Mouse (Mus musculus): ENCODE results near the gene 1700030J22Rik. TPM values are rescaled to one million over a fixed set of nuclear protein-coding genes. Genes with fewer than 3 reads are reported as not detected.

The 1700030J22Rik gene
- polyA plus RNA-seq, 1 experiment from 2014 or later, result 3.4 TPM

DNA sequence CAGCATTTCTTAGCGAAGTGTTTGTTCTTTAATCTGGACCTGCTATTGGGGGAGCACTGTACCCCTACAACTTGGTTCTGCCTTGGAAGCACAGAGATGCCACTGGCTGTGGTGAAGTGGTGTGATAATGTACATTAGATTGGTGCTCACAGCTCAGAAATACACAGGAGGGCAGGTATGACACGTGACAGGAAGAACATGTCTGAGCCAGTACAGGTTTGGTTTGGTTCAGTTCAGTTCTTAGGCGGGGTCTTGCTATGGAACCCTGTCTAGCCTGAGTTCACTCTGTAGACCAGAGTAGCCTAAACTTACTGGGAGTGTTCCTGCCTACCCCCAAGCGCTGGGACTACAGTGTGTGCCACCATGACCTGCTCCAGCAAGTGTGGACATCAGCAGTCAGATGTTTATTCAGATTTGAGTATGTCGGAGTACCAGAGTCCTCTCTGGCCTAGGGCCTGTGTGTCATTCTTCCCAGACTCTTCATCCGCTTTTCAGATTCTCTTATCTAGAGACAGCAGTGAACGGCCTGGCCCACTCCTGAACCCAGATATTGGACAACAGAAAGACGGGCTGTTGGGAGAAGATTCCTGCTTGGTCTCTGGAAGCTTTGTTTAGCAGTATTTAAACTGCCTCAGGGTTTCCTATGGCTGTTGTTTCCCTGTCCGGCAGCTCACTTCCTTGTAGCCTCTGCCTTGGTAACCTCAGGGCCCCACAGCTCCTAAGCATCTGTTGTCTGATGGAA lies 33.4 kb downstream of the 1700030J22Rik start:
- Histone ChIP-seq H3K4me3 (ENCODE audit: low read length) (no peak overlapping the region), H3K27me3 (ENCODE audit: control insufficient read depth, insufficient read depth, low read depth, low read length) (no peaks in the 10 kb centered on the region), H3K9ac (ENCODE audit: low read length) (no peak overlapping the region; the same call in 1 of the 2 replicates), H3K36me3 (ENCODE audit: control insufficient read depth, insufficient read depth, low read length) (no peaks in the 10 kb centered on the region), H3K4me1 (replicated peaks; ENCODE audit: control insufficient read depth, insufficient read depth, low read length) (peaks cover 31% of the 10 kb centered on the region), H3K4me2 (ENCODE audit: low read depth, low read length) (no peak overlapping the region), H3K9me3 (ENCODE audit: control insufficient read depth, low read length) (no peaks in the 10 kb centered on the region), H3K27ac (ENCODE audit: low read length) (no peak overlapping the region)
- no peak for ATAC-seq (ENCODE audit: low read depth)
- 80% methylated on average over 9 of the region's 9 CpGs for WGBS

DNA sequence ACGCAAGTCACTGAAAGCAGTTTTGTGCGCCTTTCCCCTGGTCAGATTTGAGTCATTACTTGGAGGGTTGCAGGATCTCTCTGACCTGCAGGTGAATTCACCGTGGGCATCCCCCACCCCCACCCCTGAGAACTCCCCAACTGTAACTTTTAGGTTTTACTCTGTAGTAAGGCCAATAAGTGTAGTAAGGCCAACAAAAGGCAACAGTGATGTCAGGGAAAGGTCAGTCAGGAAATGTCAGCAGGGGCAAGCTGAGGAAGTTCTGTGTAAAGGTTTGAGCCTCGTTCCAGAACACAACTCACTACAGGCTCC lies 34.4 kb downstream of the 1700030J22Rik start:
- WGBS, result 12% methylated on average over 4 of the region's 4 CpGs
- no peak overlapping the region for H3K27ac ChIP-seq (ENCODE audit: low read length)
- no peaks in the 10 kb centered on the region for H3K36me3 ChIP-seq (ENCODE audit: control insufficient read depth, insufficient read depth, low read length)
- peak overlapping the region; percentile 93 for H3K4me2 ChIP-seq (ENCODE audit: low read depth, low read length)
- H3K9ac ChIP-seq (ENCODE audit: low read length), result peak overlapping the region; percentile 85
- H3K4me1 ChIP-seq (replicated peaks; ENCODE audit: control insufficient read depth, insufficient read depth, low read length), result peaks cover 31% of the 10 kb centered on the region
- peak overlapping the region; percentile 80 for H3K4me3 ChIP-seq (ENCODE audit: low read length)
- no peaks in the 10 kb centered on the region for H3K9me3 ChIP-seq (ENCODE audit: control insufficient read depth, low read length)
- no peaks in the 10 kb centered on the region for H3K27me3 ChIP-seq (ENCODE audit: control insufficient read depth, insufficient read depth, low read depth, low read length)
- no peak for ATAC-seq (ENCODE audit: low read depth)

DNA sequence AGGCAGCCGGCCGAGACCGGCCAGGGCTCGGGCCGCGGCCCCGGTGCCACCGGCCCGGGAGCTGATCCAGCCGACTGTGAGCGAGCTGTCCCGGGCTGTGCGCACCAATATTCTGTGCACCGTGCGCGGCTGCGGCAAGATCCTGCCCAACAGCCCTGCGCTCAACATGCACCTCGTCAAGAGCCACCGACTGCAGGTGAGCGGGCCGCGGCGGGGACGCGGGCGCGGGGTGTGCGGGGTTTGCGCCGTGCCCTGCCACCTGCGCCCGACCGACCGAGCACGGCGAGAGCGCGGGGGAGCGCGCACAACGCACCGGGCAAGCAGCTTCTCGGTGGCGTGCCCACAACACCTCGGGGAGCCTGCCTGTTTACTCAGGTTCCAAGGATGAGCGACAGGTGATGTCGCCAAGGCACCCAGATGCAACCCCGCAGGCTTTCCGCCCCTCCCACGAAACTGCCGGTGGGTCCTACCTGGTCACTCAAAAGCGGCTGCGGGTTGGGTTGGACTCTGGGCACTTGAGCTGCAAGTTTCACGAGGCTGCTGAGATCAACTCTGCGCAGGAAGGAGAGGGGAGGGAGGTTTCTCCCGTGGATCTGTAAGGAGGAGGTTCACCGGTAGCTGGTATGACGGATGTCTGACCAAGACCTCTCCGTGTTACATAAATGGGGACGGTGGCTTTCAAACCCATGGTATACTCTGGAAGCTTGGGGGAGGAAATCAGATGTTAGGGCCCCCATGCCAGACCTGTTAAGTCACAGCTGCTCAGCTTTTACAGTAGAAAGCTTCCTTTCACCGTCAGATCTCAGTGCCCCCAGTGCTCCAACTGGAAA lies 35.0 kb downstream of the 1700030J22Rik start:
- peaks cover 31% of the 10 kb centered on the region for H3K4me1 ChIP-seq (replicated peaks; ENCODE audit: control insufficient read depth, insufficient read depth, low read length)

DNA sequence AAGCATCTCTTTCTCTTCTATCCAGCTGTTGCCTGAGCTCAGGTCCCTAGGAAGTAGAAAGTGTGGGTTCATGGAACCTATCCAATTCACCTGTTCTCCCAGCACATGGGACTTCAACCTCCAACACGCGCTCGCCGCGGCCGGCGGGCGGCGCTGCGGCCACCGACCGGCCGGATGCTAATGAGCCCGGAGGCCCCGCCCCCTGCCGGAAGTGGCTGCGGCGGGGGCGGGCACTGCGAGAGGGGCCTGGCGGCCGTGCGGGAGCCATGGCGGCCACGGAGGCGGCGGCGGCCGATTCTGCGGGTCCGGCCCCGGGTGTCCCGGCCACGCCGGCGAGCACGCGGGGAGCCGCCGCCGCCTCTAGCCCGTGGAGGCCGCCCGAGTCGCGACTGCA lies 35.6 kb downstream of the 1700030J22Rik start, which contains the start of gene Atmin:
TSS of gene Atmin (plus strand) at position 233 of the 394 bp plus-strand sequence.
- H3K27ac ChIP-seq (ENCODE audit: low read length), result peak within 1 kb of the TSS; percentile 44
- ATAC-seq (ENCODE audit: low read depth), result peak; percentile 87
- 0% methylated on average over 28 of the region's 46 CpGs for WGBS
- H3K4me2 ChIP-seq (ENCODE audit: low read depth, low read length), result peak within 1 kb of the TSS; percentile 93
- peaks cover 5% of the 10 kb centered on the region; the same call in 1 of the 2 replicates for H3K36me3 ChIP-seq (ENCODE audit: control insufficient read depth, insufficient read depth, low read length)
- no peaks in the 10 kb centered on the region for H3K9me3 ChIP-seq (ENCODE audit: control insufficient read depth, low read length)
- H3K4me3 ChIP-seq (ENCODE audit: low read length), result peak within 1 kb of the TSS; percentile 80
- H3K9ac ChIP-seq (ENCODE audit: low read length), result peak within 1 kb of the TSS; percentile 85
- H3K4me1 ChIP-seq (replicated peaks; ENCODE audit: control insufficient read depth, insufficient read depth, low read length), result peaks cover 31% of the 10 kb centered on the region
- no peaks in the 10 kb centered on the region for H3K27me3 ChIP-seq (ENCODE audit: control insufficient read depth, insufficient read depth, low read depth, low read length)

More for the DNA sequence above, 35.0 kb downstream of the 1700030J22Rik start:
- Histone ChIP-seq H3K9me3 (ENCODE audit: control insufficient read depth, low read length) (no peaks in the 10 kb centered on the region), H3K4me2 (ENCODE audit: low read depth, low read length) (peak overlapping the region; percentile 93), H3K27me3 (ENCODE audit: control insufficient read depth, insufficient read depth, low read depth, low read length) (no peaks in the 10 kb centered on the region), H3K27ac (ENCODE audit: low read length) (peak overlapping the region; percentile 32), H3K9ac (ENCODE audit: low read length) (peak overlapping the region; percentile 85), H3K36me3 (ENCODE audit: control insufficient read depth, insufficient read depth, low read length) (no peaks in the 10 kb centered on the region), H3K4me3 (ENCODE audit: low read length) (peak overlapping the region; percentile 80)
- ATAC-seq (ENCODE audit: low read depth), result peak; percentile 56
- under 1% methylated on average over 62 of the region's 62 CpGs for WGBS

DNA sequence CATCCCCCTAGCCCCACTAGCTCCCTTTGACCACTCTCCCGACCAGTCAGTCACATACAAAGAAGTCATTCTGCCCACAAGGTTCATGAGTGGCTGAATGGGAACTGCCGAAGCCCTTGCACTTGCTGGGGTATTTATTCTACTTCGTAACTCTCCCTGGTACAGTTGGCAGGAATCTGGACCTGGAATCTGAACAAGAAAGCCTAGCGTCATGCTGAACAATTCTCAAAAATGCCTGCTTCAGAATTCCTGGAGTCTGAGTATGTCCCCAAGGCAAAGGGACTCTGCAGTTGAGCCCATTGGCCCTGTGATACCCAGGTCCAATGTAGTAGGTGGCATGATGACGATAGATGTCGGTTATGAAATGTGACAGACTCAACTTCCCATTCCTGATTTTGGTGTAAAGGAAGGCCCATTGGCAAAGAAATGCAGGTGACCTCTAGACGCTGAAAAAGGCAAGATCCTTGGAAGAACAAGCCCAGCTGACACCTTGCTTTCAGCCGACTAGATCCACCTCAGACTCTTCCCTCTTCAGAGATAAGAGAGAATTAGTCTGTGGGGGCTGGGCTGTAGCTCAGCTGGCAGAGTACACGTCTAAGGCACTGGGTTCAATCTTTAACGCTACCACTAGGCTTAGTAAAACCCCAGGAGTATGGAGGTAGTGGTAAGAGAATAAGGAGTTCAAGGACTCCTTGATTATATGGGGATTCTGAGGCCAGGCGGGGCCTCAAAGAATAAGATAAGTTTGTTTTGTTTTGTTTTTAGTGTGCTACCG lies 36.3 kb downstream of the 1700030J22Rik start:
- Histone ChIP-seq H3K27me3 (ENCODE audit: control insufficient read depth, insufficient read depth, low read depth, low read length) (no peaks in the 10 kb centered on the region), H3K4me1 (replicated peaks; ENCODE audit: control insufficient read depth, insufficient read depth, low read length) (peaks cover 29% of the 10 kb centered on the region), H3K9me3 (ENCODE audit: control insufficient read depth, low read length) (no peaks in the 10 kb centered on the region), H3K36me3 (ENCODE audit: control insufficient read depth, insufficient read depth, low read length) (peaks cover 7% of the 10 kb centered on the region; the same call in 1 of the 2 replicates), H3K27ac (ENCODE audit: low read length) (peak overlapping the region; percentile 44), H3K4me3 (ENCODE audit: low read length) (peak overlapping the region; percentile 80; the same call in 1 of the 2 replicates), H3K9ac (ENCODE audit: low read length) (no peak overlapping the region), H3K4me2 (ENCODE audit: low read depth, low read length) (peak overlapping the region; percentile 93)
- WGBS, result 58% methylated on average over 12 of the region's 12 CpGs
- no peak for ATAC-seq (ENCODE audit: low read depth)

DNA sequence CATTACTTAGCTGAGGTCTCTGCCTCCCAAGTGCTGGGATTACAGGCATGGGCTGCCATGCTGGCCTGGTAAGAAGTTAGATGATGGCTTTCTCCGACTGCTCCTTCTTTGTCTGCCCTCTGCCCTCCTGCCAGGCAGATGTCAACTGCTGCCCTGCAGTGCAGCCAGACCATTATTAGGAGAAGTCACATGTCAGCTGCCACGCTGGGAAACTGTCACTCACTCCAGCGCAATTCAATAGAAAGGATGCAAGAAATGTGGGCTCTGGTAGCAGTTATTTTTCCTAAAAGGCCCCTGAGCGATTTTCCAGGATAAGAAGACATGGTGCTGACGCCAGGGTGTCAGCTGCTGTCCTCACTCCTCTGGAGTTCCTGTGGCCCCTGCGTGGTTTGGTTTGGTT lies 43.3 kb downstream of the 1700030J22Rik start:
- no peaks in the 10 kb centered on the region for H3K4me1 ChIP-seq (replicated peaks; ENCODE audit: control insufficient read depth, insufficient read depth, low read length)
- H3K9me3 ChIP-seq (ENCODE audit: control insufficient read depth, low read length), result no peaks in the 10 kb centered on the region
- H3K36me3 ChIP-seq (ENCODE audit: control insufficient read depth, insufficient read depth, low read length), result peaks cover 29% of the 10 kb centered on the region
- no peak overlapping the region for H3K9ac ChIP-seq (ENCODE audit: low read length)
- 85% methylated on average over 6 of the region's 6 CpGs for WGBS
- no peaks in the 10 kb centered on the region for H3K27me3 ChIP-seq (ENCODE audit: control insufficient read depth, insufficient read depth, low read depth, low read length)
- H3K4me2 ChIP-seq (ENCODE audit: low read depth, low read length), result no peak overlapping the region
- no peak overlapping the region for H3K27ac ChIP-seq (ENCODE audit: low read length)
- no peak overlapping the region for H3K4me3 ChIP-seq (ENCODE audit: low read length)
- ATAC-seq (ENCODE audit: low read depth), result no peak

DNA sequence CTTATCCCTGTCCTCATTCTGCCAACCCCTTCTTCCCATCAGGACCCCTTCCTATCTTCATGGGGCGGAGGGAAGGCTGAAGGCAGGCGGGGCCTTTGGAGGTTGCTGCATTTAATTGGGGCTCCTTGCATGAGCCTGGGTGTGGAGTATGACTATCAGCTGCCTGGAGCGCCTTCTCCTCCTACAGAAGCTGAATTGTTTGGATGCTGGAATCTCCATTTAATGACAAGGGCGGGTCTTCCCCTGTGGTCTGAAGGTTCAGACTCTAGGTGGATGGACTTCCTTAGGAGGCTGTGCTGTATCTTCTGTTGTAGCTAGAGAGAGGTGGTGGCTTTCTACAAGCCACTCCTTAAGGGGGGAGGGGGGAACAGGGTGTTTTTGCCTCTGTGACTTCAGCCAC lies 43.8 kb downstream of the 1700030J22Rik start:
- peaks cover 29% of the 10 kb centered on the region for H3K36me3 ChIP-seq (ENCODE audit: control insufficient read depth, insufficient read depth, low read length)
- H3K27ac ChIP-seq (ENCODE audit: low read length), result no peak overlapping the region
- no peak overlapping the region for H3K4me3 ChIP-seq (ENCODE audit: low read length)
- no peak overlapping the region for H3K9ac ChIP-seq (ENCODE audit: low read length)
- H3K9me3 ChIP-seq (ENCODE audit: control insufficient read depth, low read length), result no peaks in the 10 kb centered on the region
- 91% methylated on average over 4 of the region's 4 CpGs for WGBS
- ATAC-seq (ENCODE audit: low read depth), result no peak
- H3K4me2 ChIP-seq (ENCODE audit: low read depth, low read length), result no peak overlapping the region
- H3K27me3 ChIP-seq (ENCODE audit: control insufficient read depth, insufficient read depth, low read depth, low read length), result no peaks in the 10 kb centered on the region
- H3K4me1 ChIP-seq (replicated peaks; ENCODE audit: control insufficient read depth, insufficient read depth, low read length), result no peaks in the 10 kb centered on the region

DNA sequence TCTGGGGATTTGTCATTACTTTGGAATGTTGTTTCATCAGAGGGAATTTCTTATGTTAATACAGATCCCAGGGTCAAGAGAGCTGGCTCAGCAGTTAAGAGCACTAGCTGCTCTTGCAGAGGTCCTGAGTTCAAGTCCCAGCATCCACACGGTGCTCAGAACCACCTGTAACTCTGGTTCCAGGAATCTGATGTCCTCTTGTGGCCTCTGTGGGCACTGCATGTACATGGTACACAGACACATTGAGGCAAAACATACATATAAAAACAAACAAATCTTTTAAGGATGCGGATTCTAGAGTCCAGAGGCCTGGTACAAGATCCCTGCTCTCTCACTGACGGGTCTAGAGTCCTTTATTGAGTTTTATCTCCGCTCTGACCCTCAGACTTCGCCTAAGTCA lies 50.2 kb downstream of the 1700030J22Rik start:
- Histone ChIP-seq H3K4me2 (ENCODE audit: low read depth, low read length) (no peak overlapping the region), H3K9me3 (ENCODE audit: control insufficient read depth, low read length) (no peaks in the 10 kb centered on the region), H3K27ac (ENCODE audit: low read length) (no peak overlapping the region), H3K4me3 (ENCODE audit: low read length) (no peak overlapping the region), H3K36me3 (ENCODE audit: control insufficient read depth, insufficient read depth, low read length) (peaks cover 25% of the 10 kb centered on the region), H3K27me3 (ENCODE audit: control insufficient read depth, insufficient read depth, low read depth, low read length) (no peaks in the 10 kb centered on the region), H3K4me1 (replicated peaks; ENCODE audit: control insufficient read depth, insufficient read depth, low read length) (no peaks in the 10 kb centered on the region), H3K9ac (ENCODE audit: low read length) (no peak overlapping the region)
- WGBS, result 85% methylated on average over 5 of the region's 5 CpGs
- ATAC-seq (ENCODE audit: low read depth), result no peak

DNA sequence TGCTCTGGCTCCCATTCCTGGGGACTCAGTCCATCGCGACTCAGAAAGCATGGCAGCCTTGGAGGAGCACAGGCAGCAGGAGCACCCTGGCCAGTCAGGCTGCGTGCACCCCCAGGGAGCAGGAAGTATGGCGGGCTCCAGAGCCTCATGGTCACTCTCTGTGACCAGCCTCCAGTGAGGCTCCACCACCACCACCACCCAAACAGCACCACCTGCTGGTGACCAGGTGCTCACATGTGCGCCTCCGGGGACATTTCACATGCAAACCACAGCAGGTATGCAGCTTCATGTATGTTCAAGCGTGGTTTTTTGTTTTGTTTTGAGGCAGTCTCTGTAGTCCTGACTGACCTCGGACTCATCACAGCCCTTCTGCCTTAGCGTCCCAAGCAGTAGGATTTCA lies 50.9 kb downstream of the 1700030J22Rik start:
- Histone ChIP-seq H3K27ac (ENCODE audit: low read length) (no peak overlapping the region), H3K9ac (ENCODE audit: low read length) (no peak overlapping the region), H3K36me3 (ENCODE audit: control insufficient read depth, insufficient read depth, low read length) (peaks cover 19% of the 10 kb centered on the region), H3K4me3 (ENCODE audit: low read length) (no peak overlapping the region), H3K27me3 (ENCODE audit: control insufficient read depth, insufficient read depth, low read depth, low read length) (no peaks in the 10 kb centered on the region), H3K4me1 (replicated peaks; ENCODE audit: control insufficient read depth, insufficient read depth, low read length) (no peaks in the 10 kb centered on the region), H3K4me2 (ENCODE audit: low read depth, low read length) (no peak overlapping the region), H3K9me3 (ENCODE audit: control insufficient read depth, low read length) (no peaks in the 10 kb centered on the region)
- 82% methylated on average over 9 of the region's 9 CpGs for WGBS
- ATAC-seq (ENCODE audit: low read depth), result no peak; the same call in 1 of the 2 replicates

Data from lung, embryonic 16.5 days (tissue).